Mouse (Mus musculus): ENCODE measurements at regions not wholly inside any gene's neighbourhood (a gene's known extent, or its start where the extent isn't known, plus 50 kb on each side); places are given as distances from the start of the nearest gene placed in this dataset.

GRCm38 (mm10) chr3:136611682-136612081 lies 58.2 kb upstream of the Ppp3ca start:
- ATAC-seq (ENCODE audit: poor library complexity, severe bottlenecking) = peak; percentile 80

GRCm38 (mm10) chr3:136610556-136610924 lies 59.4 kb upstream of the Ppp3ca start:
- no peak for ATAC-seq (ENCODE audit: poor library complexity, severe bottlenecking)

- ATAC-seq (ENCODE audit: poor library complexity, severe bottlenecking) = no peak
Observed at GRCm38 (mm10) chr3:136609855-136610555, 59.9 kb upstream of the Ppp3ca start.

GRCm38 (mm10) chr3:136601706-136602105 lies 68.2 kb upstream of the Ppp3ca start:
- no peak for ATAC-seq (ENCODE audit: poor library complexity, severe bottlenecking)

GRCm38 (mm10) chr3:136583937-136584336 lies 86.0 kb upstream of the Ppp3ca start:
- no peak for ATAC-seq (ENCODE audit: poor library complexity, severe bottlenecking)

GRCm38 (mm10) chr3:136578016-136578415 lies 91.9 kb upstream of the Ppp3ca start:
- ATAC-seq (ENCODE audit: poor library complexity, severe bottlenecking) = no peak

GRCm38 (mm10) chr3:136570517-136570916 lies 99.4 kb upstream of the Ppp3ca start:
- no peak for ATAC-seq (ENCODE audit: poor library complexity, severe bottlenecking)

- peak; percentile 95 for ATAC-seq (ENCODE audit: poor library complexity, severe bottlenecking)
Observed at GRCm38 (mm10) chr3:136556488-136556887, 113.4 kb upstream of the Ppp3ca start.

GRCm38 (mm10) chr3:136549471-136549870 lies 120.5 kb upstream of the Ppp3ca start:
- ATAC-seq (ENCODE audit: poor library complexity, severe bottlenecking) = no peak

- ATAC-seq (ENCODE audit: poor library complexity, severe bottlenecking) = no peak
Observed at GRCm38 (mm10) chr3:136531604-136532003, 138.3 kb upstream of the Ppp3ca start.

- no peak for ATAC-seq (ENCODE audit: poor library complexity, severe bottlenecking)
Observed at GRCm38 (mm10) chr3:136508575-136508974, 161.3 kb upstream of the Ppp3ca start.

- no peak for ATAC-seq (ENCODE audit: poor library complexity, severe bottlenecking)
Observed at GRCm38 (mm10) chr3:136507070-136507469, 162.9 kb upstream of the Ppp3ca start.

- no peak for ATAC-seq (ENCODE audit: poor library complexity, severe bottlenecking)
Observed at GRCm38 (mm10) chr3:136494831-136495230, 169.0 kb upstream of the Bank1 start.

GRCm38 (mm10) chr3:136491683-136492082 lies 165.8 kb upstream of the Bank1 start:
- ATAC-seq (ENCODE audit: poor library complexity, severe bottlenecking) = no peak

GRCm38 (mm10) chr3:136471693-136472092 lies 145.8 kb upstream of the Bank1 start:
- ATAC-seq (ENCODE audit: poor library complexity, severe bottlenecking) = no peak

GRCm38 (mm10) chr3:136462747-136463146 lies 136.9 kb upstream of the Bank1 start:
- ATAC-seq (ENCODE audit: poor library complexity, severe bottlenecking) = no peak

GRCm38 (mm10) chr3:136456471-136457117 lies 130.7 kb upstream of the Bank1 start:
- no peak for ATAC-seq (ENCODE audit: poor library complexity, severe bottlenecking)

GRCm38 (mm10) chr3:136455651-136456470 lies 130.0 kb upstream of the Bank1 start:
- ATAC-seq (ENCODE audit: poor library complexity, severe bottlenecking) = no peak

- no peak for ATAC-seq (ENCODE audit: poor library complexity, severe bottlenecking)
Observed at GRCm38 (mm10) chr3:136454967-136455366, 129.1 kb upstream of the Bank1 start.

- no peak for ATAC-seq (ENCODE audit: poor library complexity, severe bottlenecking)
Observed at GRCm38 (mm10) chr3:136450986-136451774, 125.3 kb upstream of the Bank1 start.

GRCm38 (mm10) chr3:136450361-136450895 lies 124.6 kb upstream of the Bank1 start:
- no peak for ATAC-seq (ENCODE audit: poor library complexity, severe bottlenecking)
